Mouse (Mus musculus): Measurements from ENCODE around the gene Tmem143.

- no peak for TF ChIP-seq GATA1 (IDR thresholded peaks at IDR 0.05; ENCODE audit: low read length)
- TF ChIP-seq TAL1 (IDR thresholded peaks at IDR 0.05; ENCODE audit: low read length): no peak
These were observed 23.0 kb downstream of the Tmem143 start for GRCm38 (mm10) chr7:45919761-45920160.

Measured in erythroblast, embryonic 14.5 days (primary cell).